Mouse (Mus musculus) kidney, postnatal 0 days (tissue): ENCODE data around the gene Gm20388. TPM values are rescaled to one million over a fixed set of nuclear protein-coding genes. Genes with fewer than 3 reads are reported as not detected.

Experiments
- ATAC-seq: fragments of 200-750 bp; cut with Nextera tagmentation; replicated peaks from 2 replicates; pipeline ENCODE4 v1.8.0; 2017; ENCODE audit warnings: low read depth, moderate number of reproducible peaks, moderate TSS enrichment, moderate library complexity; ENCODE audit not compliant: low FRiP score
- DNase-seq: peaks from one replicate; pipeline ENCODE4 v3.0.0-alpha.2; 2016; ENCODE audit warnings: low spot score
- H3K27ac ChIP-seq: fragments of 300-500 bp; sonication (generic); 2 replicates; pipeline ENCODE4 v1.5.1; 2014; ENCODE audit warnings: mild to moderate bottlenecking
- H3K27me3 ChIP-seq: fragments of 300-500 bp; sonication (generic); 2 replicates; pipeline ENCODE4 v1.6.1; 2014; ENCODE audit warnings: low read length, mixed read lengths; ENCODE audit not compliant: insufficient read depth
- H3K36me3 ChIP-seq: fragments of 300-500 bp; sonication (generic); 2 replicates; pipeline ENCODE4 v1.6.1; 2014; ENCODE audit warnings: low read length, mixed read lengths; ENCODE audit not compliant: insufficient read depth
- H3K4me1 ChIP-seq: fragments of 300-500 bp; sonication (generic); replicated peaks from 2 replicates; pipeline ENCODE4 v1.6.1; 2014; ENCODE audit warnings: antibody characterized with exemption, low read length, mixed read lengths; ENCODE audit not compliant: insufficient read depth
- H3K4me2 ChIP-seq: fragments of 300-500 bp; sonication (generic); 2 replicates; pipeline ENCODE4 v1.6.1; 2014; ENCODE audit warnings: mild to moderate bottlenecking, low read length, moderate library complexity, mixed read lengths
- H3K4me3 ChIP-seq: fragments of 300-500 bp; sonication (generic); replicated peaks from 2 replicates; pipeline ENCODE4 v1.5.1; 2014; ENCODE audit warnings: low read depth, low read length
- H3K9ac ChIP-seq: fragments of 300-500 bp; sonication (generic); 2 replicates; pipeline ENCODE4 v1.6.1; 2014; ENCODE audit warnings: low read depth, low read length
- H3K9me3 ChIP-seq: fragments of 300-500 bp; sonication (generic); replicated peaks from 2 replicates; pipeline ENCODE4 v1.6.1; 2016; ENCODE audit warnings: low read length, inconsistent platforms, mixed read lengths
- CTCF ChIP-seq: IDR thresholded peaks from 2 replicates; pipeline ENCODE4 v1.5.1; 2016; ENCODE audit warnings: antibody characterized with exemption, low read depth, mild to moderate bottlenecking, moderate library complexity
- WGBS: fragments of 180-500 bp; shearing (Covaris S2); extraction: QIAGEN DNeasy Blood & Tissue Kit; methylation state at CpG from one replicate; pipeline ENCODE4 v1.1.7; 2014; 5-methylcytosine and 5-hydroxymethylcytosine counted together
- polyA plus RNA-seq: library from polyadenylated mRNA; unstranded; fragments of >200 nt; fragmentation: Nextera tagmentation; extraction: Ambion mirVana; gene quantifications from 2 replicates; pipeline ENCODE4 v1.2.1, GENCODE M21; 2015

Gene Gm20388
- polyA plus RNA-seq, 1 experiment from 2014 or later = not detected

DNA sequence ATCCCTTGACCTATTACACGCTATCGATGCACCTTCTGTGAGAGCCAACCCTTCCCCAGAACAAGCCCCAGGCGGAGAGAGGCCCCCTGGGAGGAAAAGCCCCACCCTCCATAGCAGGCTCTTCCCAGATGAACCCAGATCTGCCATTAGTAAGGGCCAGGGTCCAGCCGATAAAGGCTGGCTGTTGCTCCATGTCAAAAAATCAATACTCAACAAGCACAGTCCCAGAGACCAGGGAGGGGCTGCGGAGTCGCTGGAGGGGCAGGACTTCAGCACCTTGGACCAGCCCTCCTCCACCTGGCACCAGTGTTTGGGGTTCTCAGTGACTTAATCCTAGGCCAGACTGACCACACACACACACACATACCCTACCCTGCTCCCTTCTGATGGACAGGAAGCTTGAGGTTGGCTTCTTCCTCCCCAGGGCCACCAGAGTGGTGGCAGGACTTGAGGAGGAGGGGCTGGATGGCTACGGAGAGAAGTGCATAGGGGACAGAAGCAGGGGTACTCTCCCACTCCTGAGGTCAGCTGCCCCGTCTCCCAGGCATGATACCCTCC lies 2407.4 kb downstream of the Gm20388 start:
- H3K4me1 ChIP-seq = 0 out of 2 replicates have a peak, but pooled peaks cover 4% of the 10 kb centered on the region
- H3K36me3 ChIP-seq = no peaks in the 10 kb centered on the region
- WGBS = 60% methylated on average over 8 of the region's 8 CpGs

DNA sequence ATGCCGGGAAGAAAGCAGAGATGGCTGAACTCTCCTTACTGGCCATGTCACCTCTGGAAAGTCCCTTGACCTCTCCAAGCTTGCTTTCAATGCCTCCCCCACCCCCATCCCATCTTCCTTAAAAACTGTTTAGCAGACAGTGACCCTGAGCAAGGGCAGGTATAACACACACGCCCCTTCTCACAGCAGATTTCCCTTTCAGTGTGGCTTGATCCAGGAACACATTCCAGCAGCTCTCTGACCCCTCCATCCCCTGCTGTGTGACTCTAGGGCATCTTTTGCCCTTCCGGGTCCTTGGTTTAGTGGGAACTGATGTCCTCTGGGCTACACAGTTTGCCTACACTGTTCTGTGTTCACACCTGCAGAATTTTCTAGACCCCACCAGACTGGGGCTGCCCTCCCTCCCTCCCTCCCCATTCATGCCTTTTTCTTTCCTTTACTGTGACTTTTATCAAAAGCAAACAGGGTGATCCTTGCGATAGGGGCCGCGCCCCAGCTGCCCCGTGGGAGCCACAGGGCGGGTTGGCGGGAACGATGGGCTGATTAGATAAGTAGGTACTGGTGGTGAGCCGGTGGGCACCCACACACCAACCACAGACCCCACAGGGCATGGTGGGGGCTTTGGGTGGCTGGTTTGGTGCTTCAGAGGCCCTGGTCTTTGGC lies 2408.5 kb downstream of the Gm20388 start:
- 80% methylated on average over 11 of the region's 11 CpGs for WGBS

More for the DNA sequence above, 2407.4 kb downstream of the Gm20388 start:
- Histone ChIP-seq H3K4me3 (no peak overlapping the region), H3K9me3 (no peaks in the 10 kb centered on the region), H3K27ac (no peak overlapping the region), H3K4me2 (no peak overlapping the region), H3K27me3 (no peaks in the 10 kb centered on the region), H3K9ac (no peak overlapping the region)
- DNase-seq (no peak), ATAC-seq (no peak)
- no peak for TF ChIP-seq CTCF

DNA sequence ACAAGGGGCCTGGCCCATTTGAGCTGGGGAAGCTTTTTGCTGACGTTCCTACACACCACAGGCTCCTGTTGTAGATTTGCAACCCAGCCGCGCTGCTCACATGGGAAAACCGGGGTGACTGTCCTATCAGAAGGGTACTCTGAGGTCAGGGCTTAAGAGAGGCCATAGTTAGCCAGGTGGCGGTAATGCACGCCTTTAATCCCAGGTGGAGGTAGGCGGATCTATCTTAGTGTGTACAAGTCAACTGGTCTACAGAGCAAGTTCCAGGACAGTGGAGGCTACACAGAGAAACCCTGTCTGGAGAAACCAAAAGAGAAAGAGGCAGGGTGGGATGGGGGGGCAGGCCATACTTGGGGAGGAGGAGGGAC lies 2409.1 kb downstream of the Gm20388 start:
- H3K9me3 ChIP-seq = no peaks in the 10 kb centered on the region
- no peaks in the 10 kb centered on the region for H3K27me3 ChIP-seq
- WGBS = 82% methylated on average over 7 of the region's 7 CpGs
- H3K4me3 ChIP-seq = no peak overlapping the region
- no peak overlapping the region for H3K9ac ChIP-seq
- DNase-seq (no peak), ATAC-seq (no peak)
- H3K4me2 ChIP-seq = no peak overlapping the region
- no peaks in the 10 kb centered on the region for H3K36me3 ChIP-seq
- H3K4me1 ChIP-seq = peaks cover 15% of the 10 kb centered on the region
- no peak overlapping the region for H3K27ac ChIP-seq
- TF ChIP-seq CTCF = no peak

More for the DNA sequence above, 2408.5 kb downstream of the Gm20388 start:
- Histone ChIP-seq H3K36me3 (no peaks in the 10 kb centered on the region), H3K9me3 (no peaks in the 10 kb centered on the region), H3K27ac (no peak overlapping the region), H3K4me2 (no peak overlapping the region), H3K4me1 (peaks cover 11% of the 10 kb centered on the region), H3K9ac (no peak overlapping the region), H3K4me3 (no peak overlapping the region), H3K27me3 (no peaks in the 10 kb centered on the region)
- ATAC-seq (no peak), DNase-seq (no peak)
- no peak for TF ChIP-seq CTCF

DNA sequence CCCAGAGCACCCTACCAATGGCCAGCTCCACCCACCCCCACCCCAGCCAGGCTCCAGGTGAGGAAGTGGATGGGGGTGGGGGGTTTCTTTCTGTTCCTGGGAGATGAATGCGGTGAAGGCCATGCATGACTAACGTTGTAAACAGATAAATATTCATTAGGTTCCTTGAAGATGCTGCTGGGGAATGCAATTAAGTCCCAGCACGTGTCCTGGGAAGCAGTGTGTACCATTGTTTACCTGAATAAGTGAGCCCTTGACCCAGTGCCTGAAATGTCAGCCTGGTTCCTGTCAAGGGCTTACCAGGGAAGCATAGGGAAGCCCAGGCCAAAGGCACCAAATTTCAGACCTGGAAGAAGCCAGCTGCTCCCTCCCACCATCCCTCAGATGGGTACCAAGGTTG lies 2409.9 kb downstream of the Gm20388 start:
- no peak overlapping the region for H3K9ac ChIP-seq
- H3K4me3 ChIP-seq = no peak overlapping the region
- peaks cover 14% of the 10 kb centered on the region for H3K4me1 ChIP-seq
- no peaks in the 10 kb centered on the region for H3K9me3 ChIP-seq
- TF ChIP-seq CTCF = no peak
- no peak for DNase-seq
- ATAC-seq = no peak
- no peak overlapping the region for H3K4me2 ChIP-seq
- H3K27me3 ChIP-seq = no peaks in the 10 kb centered on the region
- no peak overlapping the region for H3K27ac ChIP-seq
- 37% methylated on average over 3 of the region's 3 CpGs for WGBS
- H3K36me3 ChIP-seq = no peaks in the 10 kb centered on the region

DNA sequence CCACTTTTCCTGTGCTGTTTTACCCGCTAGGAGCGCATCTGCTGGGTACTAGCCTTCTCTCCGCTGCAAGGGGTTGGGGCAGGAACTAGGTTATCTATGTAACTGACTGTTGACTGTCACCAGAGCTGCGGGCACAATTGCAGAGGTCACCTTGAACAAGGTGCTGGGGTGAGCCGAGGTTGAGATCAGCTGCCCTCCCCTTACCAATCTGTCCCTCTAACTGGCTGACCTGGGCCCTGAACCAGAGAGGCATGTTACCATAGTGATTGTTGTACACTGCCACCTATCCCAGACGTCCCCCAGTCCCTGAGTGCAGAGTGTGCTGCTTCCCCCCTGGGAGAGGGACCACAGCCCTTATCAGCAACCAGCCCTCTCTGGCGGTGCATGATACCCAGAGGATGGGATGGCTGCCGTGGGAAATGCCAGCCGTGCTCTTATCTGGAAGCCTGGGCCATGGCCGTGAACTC lies 2410.8 kb downstream of the Gm20388 start:
- H3K36me3 ChIP-seq = no peaks in the 10 kb centered on the region
- H3K9me3 ChIP-seq = no peaks in the 10 kb centered on the region
- no peak for ATAC-seq
- no peak for TF ChIP-seq CTCF
- H3K4me1 ChIP-seq = peaks cover 19% of the 10 kb centered on the region
- no peaks in the 10 kb centered on the region for H3K27me3 ChIP-seq
- no peak overlapping the region for H3K4me2 ChIP-seq
- no peak overlapping the region for H3K4me3 ChIP-seq
- no peak for DNase-seq
- H3K27ac ChIP-seq = no peak overlapping the region
- H3K9ac ChIP-seq = no peak overlapping the region
- 76% methylated on average over 10 of the region's 10 CpGs for WGBS

DNA sequence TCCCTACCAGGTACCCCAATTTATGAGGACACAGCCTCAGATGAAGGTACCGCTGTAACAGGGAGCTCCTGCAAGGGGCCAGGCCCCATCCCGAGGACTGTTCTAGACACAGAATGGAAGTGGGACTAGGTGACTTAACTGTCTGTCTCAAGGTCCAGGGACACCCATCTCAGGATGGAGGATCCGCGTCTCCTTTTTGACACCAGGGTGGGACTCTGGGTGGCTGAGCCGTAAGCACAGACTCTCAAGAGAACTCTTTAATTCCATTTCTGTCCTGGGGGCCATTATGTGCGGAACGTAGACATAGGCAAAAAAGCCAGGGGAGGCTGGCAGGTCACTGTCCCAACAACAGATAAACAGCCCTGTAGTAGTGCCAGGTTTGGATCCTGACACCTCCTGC lies 2411.5 kb downstream of the Gm20388 start:
- no peak for TF ChIP-seq CTCF
- H3K4me2 ChIP-seq = no peak overlapping the region
- WGBS = 93% methylated on average over 7 of the region's 7 CpGs
- H3K36me3 ChIP-seq = no peaks in the 10 kb centered on the region
- no peaks in the 10 kb centered on the region for H3K9me3 ChIP-seq
- peaks cover 19% of the 10 kb centered on the region for H3K4me1 ChIP-seq
- no peak overlapping the region for H3K27ac ChIP-seq
- no peak for DNase-seq
- no peak for ATAC-seq
- H3K4me3 ChIP-seq = no peak overlapping the region
- H3K9ac ChIP-seq = no peak overlapping the region
- H3K27me3 ChIP-seq = no peaks in the 10 kb centered on the region
